Mouse (Mus musculus) ZHBTc4 (cell line): ENCODE data around the gene Ugt1a6b.
"Not testable (repeated sequence)": the region's sequence is repeated elsewhere in the genome, so short reads cannot be mapped to it uniquely, and the experiment has no call there.

Experiments
- DNase-seq: peaks from one replicate; pipeline ENCODE4 v3.0.0-alpha.2; 2011; ENCODE audit warnings: low read depth, low spot score

Gene Ugt1a6b

GRCm38 (mm10) chr1:88120550-88120949 is 17.5 kb downstream of the Ugt1a6b start:
- not testable (repeated sequence) for DNase-seq

- peak; percentile 26 for DNase-seq
Observed at GRCm38 (mm10) chr1:88121521-88121920, 18.5 kb downstream of the Ugt1a6b start.

- DNase-seq, result not testable (repeated sequence)
Observed at GRCm38 (mm10) chr1:88125827-88126360, 22.8 kb downstream of the Ugt1a6b start.

GRCm38 (mm10) chr1:88129091-88129490 is 26.0 kb downstream of the Ugt1a6b start:
- DNase-seq, result not testable (repeated sequence)

GRCm38 (mm10) chr1:88130223-88130622 is 27.2 kb downstream of the Ugt1a6b start:
- not testable (repeated sequence) for DNase-seq

- DNase-seq, result no peak
Observed at GRCm38 (mm10) chr1:88133908-88134456, 30.9 kb downstream of the Ugt1a6b start.

GRCm38 (mm10) chr1:88134457-88135011 is 31.5 kb downstream of the Ugt1a6b start, which contains the start of gene Ugt1a6a:
Ugt1a6a (plus strand) TSS chr1:88134809.
- DNase-seq, result not testable (repeated sequence)

GRCm38 (mm10) chr1:88135229-88135904 is 32.3 kb downstream of the Ugt1a6b start:
- not testable (repeated sequence) for DNase-seq

- no peak for DNase-seq
Observed at GRCm38 (mm10) chr1:88136646-88137045, 33.6 kb downstream of the Ugt1a6b start.

GRCm38 (mm10) chr1:88137264-88137663 is 34.2 kb downstream of the Ugt1a6b start:
- DNase-seq, result no peak

- DNase-seq, result no peak
Observed at GRCm38 (mm10) chr1:88138145-88138544, 35.1 kb downstream of the Ugt1a6b start.

- not testable (repeated sequence) for DNase-seq
Observed at GRCm38 (mm10) chr1:88140492-88140891, 37.4 kb downstream of the Ugt1a6b start.

GRCm38 (mm10) chr1:88143966-88144675 is 41.1 kb downstream of the Ugt1a6b start:
- peak; percentile 15 for DNase-seq

- peak; percentile 60 for DNase-seq
Observed at GRCm38 (mm10) chr1:88145278-88145677, 42.2 kb downstream of the Ugt1a6b start.

- DNase-seq, result peak; percentile 21
Observed at GRCm38 (mm10) chr1:88150133-88150532, 47.1 kb downstream of the Ugt1a6b start.

GRCm38 (mm10) chr1:88158430-88158829 is 55.4 kb downstream of the Ugt1a6b start:
- no peak for DNase-seq

GRCm38 (mm10) chr1:88165711-88166110 is 62.7 kb downstream of the Ugt1a6b start, which contains the start of gene Ugt1a5:
Ugt1a5 (plus strand) TSS chr1:88166012.
- no peak for DNase-seq

- not testable (repeated sequence) for DNase-seq
Observed at GRCm38 (mm10) chr1:88172190-88172589, 69.1 kb downstream of the Ugt1a6b start.

GRCm38 (mm10) chr1:88179657-88180056 is 76.6 kb downstream of the Ugt1a6b start:
- no peak for DNase-seq

GRCm38 (mm10) chr1:88186325-88186935 is 83.4 kb downstream of the Ugt1a6b start:
- DNase-seq, result no peak

- DNase-seq, result no peak
Observed at GRCm38 (mm10) chr1:88192136-88192535, 89.1 kb downstream of the Ugt1a6b start.
